Mouse (Mus musculus) C2C12 (cell line): Measurements from ENCODE around the gene Atxn1. TPM values are rescaled to one million over a fixed set of nuclear protein-coding genes. Genes with fewer than 3 reads are reported as not detected.
A peak's percentile ranks its signal among the peaks of the same experiment; 100 is the strongest.

Experiments used
- H3K27me3 ChIP-seq: one replicate; pipeline ENCODE4 v1.6.1; 2011; ENCODE audit not compliant: control insufficient read depth, insufficient read depth, insufficient read length
- H3K36me3 ChIP-seq: one replicate; pipeline ENCODE4 v1.6.1; 2011; ENCODE audit not compliant: control insufficient read depth, insufficient read depth
- H3K4me3 ChIP-seq: one replicate; pipeline ENCODE4 v1.5.1; 2011; ENCODE audit warnings: mild to moderate bottlenecking, control low read depth; ENCODE audit not compliant: poor library complexity, insufficient read depth, severe bottlenecking
- H3K79me2 ChIP-seq: one replicate; pipeline ENCODE4 v1.6.1; 2011; ENCODE audit not compliant: control insufficient read depth, insufficient read depth
- H3K79me3 ChIP-seq: one replicate; pipeline ENCODE4 v1.6.1; 2011; ENCODE audit warnings: low read depth, control low read depth
- H3ac ChIP-seq: one replicate; pipeline ENCODE3; 2011; ENCODE audit warnings: low read depth; ENCODE audit not compliant: control insufficient read depth, insufficient read length
- CEBPB ChIP-seq: IDR thresholded peaks from one replicate; pipeline ENCODE4 v1.6.1; 2011; ENCODE audit warnings: low read depth, mild to moderate bottlenecking, control low read depth, moderate library complexity
- CTCF ChIP-seq: IDR thresholded peaks from one replicate; pipeline ENCODE4 v1.5.1; 2011; ENCODE audit not compliant: control insufficient read depth, insufficient read depth, insufficient read length
- FOSL1 ChIP-seq: IDR thresholded peaks from one replicate; pipeline ENCODE4 v1.8.0; 2011; ENCODE audit warnings: mild to moderate bottlenecking, low read length; ENCODE audit not compliant: poor library complexity, insufficient read depth, severe bottlenecking
- MAX ChIP-seq: IDR thresholded peaks from one replicate; pipeline ENCODE4 v1.6.1; 2011; ENCODE audit warnings: mild to moderate bottlenecking, control low read depth
- MYOD1 ChIP-seq: IDR thresholded peaks from one replicate; pipeline ENCODE4 v1.6.1; 2011; ENCODE audit warnings: low read depth; ENCODE audit not compliant: control insufficient read depth, insufficient read length
- MYOG ChIP-seq: IDR thresholded peaks from one replicate; pipeline ENCODE4 v1.6.1; 2011; ENCODE audit not compliant: control insufficient read depth, insufficient read length; ENCODE audit errors: extremely low read depth
- USF1 ChIP-seq: IDR thresholded peaks from one replicate; pipeline ENCODE4 v1.6.1; 2011; ENCODE audit warnings: low read depth, mild to moderate bottlenecking, control low read depth, moderate library complexity
- polyA plus RNA-seq: library from polyadenylated mRNA; unstranded; fragments of >200 nt; fragmentation: generic; extraction: Trizol; gene quantifications from one replicate; pipeline ENCODE4 v1.2.1, GENCODE M21; 2012; ENCODE audit warnings: missing spikeins

Gene Atxn1
- polyA plus RNA-seq, 1 experiment = 3.0 TPM

- Histone ChIP-seq H3K27me3 (no peaks in the 10 kb centered on the region), H3K79me3 (no peaks in the 10 kb centered on the region), H3K79me2 (no peaks in the 10 kb centered on the region), H3K4me3 (no peak overlapping the region), H3ac (no peak overlapping the region), H3K36me3 (no peaks in the 10 kb centered on the region)
- no peak for TF ChIP-seq USF1
- TF ChIP-seq FOSL1 = no peak
- no peak for TF ChIP-seq MAX
These were observed 9.8 kb upstream of the Atxn1 start for GRCm38 (mm10) chr13:45974651-45975050.

GRCm38 (mm10) chr13:45973972-45974490, 9.2 kb upstream of the Atxn1 start:
- Histone ChIP-seq H3K36me3 (no peaks in the 10 kb centered on the region), H3K79me3 (no peaks in the 10 kb centered on the region), H3K4me3 (no peak overlapping the region), H3K27me3 (no peaks in the 10 kb centered on the region), H3K79me2 (no peaks in the 10 kb centered on the region), H3ac (no peak overlapping the region)
- TF ChIP-seq FOSL1 = no peak

GRCm38 (mm10) chr13:45970920-45971536, 6.2 kb upstream of the Atxn1 start:
- TF ChIP-seq MYOD1 (no peak), MAX (no peak), USF1 (no peak), CEBPB (no peak), CTCF (no peak), FOSL1 (no peak)
- Histone ChIP-seq H3K4me3 (no peak overlapping the region), H3K79me3 (no peaks in the 10 kb centered on the region), H3K79me2 (no peaks in the 10 kb centered on the region), H3K27me3 (no peaks in the 10 kb centered on the region), H3K36me3 (no peaks in the 10 kb centered on the region), H3ac (no peak overlapping the region)

GRCm38 (mm10) chr13:45968206-45968605, 3.4 kb upstream of the Atxn1 start:
- TF ChIP-seq MAX = no peak
- no peak for TF ChIP-seq USF1
- no peak for TF ChIP-seq FOSL1
- TF ChIP-seq MYOG = no peak
- no peak for TF ChIP-seq MYOD1
- TF ChIP-seq CTCF = no peak
- no peak for TF ChIP-seq CEBPB

GRCm38 (mm10) chr13:45967371-45967770, 2.6 kb upstream of the Atxn1 start:
- no peaks in the 10 kb centered on the region for H3K27me3 ChIP-seq
- no peaks in the 10 kb centered on the region for H3K36me3 ChIP-seq
- no peak for TF ChIP-seq MAX
- TF ChIP-seq MYOG = no peak
- no peak for TF ChIP-seq CEBPB
- TF ChIP-seq FOSL1 = no peak
- TF ChIP-seq MYOD1 = no peak
- TF ChIP-seq USF1 = no peak
- H3K4me3 ChIP-seq = no peak overlapping the region
- no peak overlapping the region for H3ac ChIP-seq
- peaks cover 23% of the 10 kb centered on the region for H3K79me2 ChIP-seq
- no peaks in the 10 kb centered on the region for H3K79me3 ChIP-seq

More at GRCm38 (mm10) chr13:45968206-45968605, 3.4 kb upstream of the Atxn1 start:
- Histone ChIP-seq H3K36me3 (no peaks in the 10 kb centered on the region), H3K79me2 (peaks cover 15% of the 10 kb centered on the region), H3K27me3 (no peaks in the 10 kb centered on the region), H3ac (no peak overlapping the region), H3K4me3 (no peak overlapping the region), H3K79me3 (no peaks in the 10 kb centered on the region)

- H3K79me3 ChIP-seq = peaks cover 4% of the 10 kb centered on the region
These were observed 1.8 kb upstream of the Atxn1 start for GRCm38 (mm10) chr13:45966586-45966985.

More at GRCm38 (mm10) chr13:45966586-45966985, 1.8 kb upstream of the Atxn1 start:
- H3ac ChIP-seq = peak overlapping the region; percentile 79
- TF ChIP-seq CTCF (peak; percentile 5), FOSL1 (no peak)
- H3K4me3 ChIP-seq = peak overlapping the region; percentile 15
- no peaks in the 10 kb centered on the region for H3K27me3 ChIP-seq
- H3K79me2 ChIP-seq = peaks cover 31% of the 10 kb centered on the region
- H3K36me3 ChIP-seq = no peaks in the 10 kb centered on the region
